In the genomic region with DNA sequence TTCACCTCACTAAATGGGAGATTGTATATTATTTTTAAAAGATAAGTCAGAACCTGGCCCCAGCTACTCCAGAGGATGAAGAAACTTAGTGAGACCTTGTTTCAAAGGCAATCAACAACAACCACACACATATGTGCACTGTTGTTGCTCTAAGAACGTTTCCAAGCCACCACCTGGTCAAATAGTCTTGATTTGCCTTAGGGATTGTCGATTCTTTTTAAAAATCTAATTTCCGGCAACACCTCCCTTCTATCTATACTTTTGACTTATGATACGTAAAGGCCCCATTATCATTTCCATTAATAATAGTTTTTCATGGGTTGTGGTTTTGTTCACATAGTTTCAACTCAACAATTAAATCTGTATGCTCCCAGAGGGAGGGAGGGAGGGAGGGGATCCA, we compare ENCODE assay signal across 8 mouse cellular contexts. TPM values are rescaled to one million over a fixed set of nuclear protein-coding genes. Genes with fewer than 3 reads are reported as not detected.
A peak's percentile ranks its signal among the peaks of the same experiment; 100 is the strongest.
DNase-seq lines count a peak whose midpoint lies in the region; ATAC-seq and TF ChIP-seq lines count a peak whose summit lies in the region.

A gene (minus strand): TSS at position 101 of the 400 bp plus-strand sequence.

- ATAC-seq in midbrain, embryonic 14.5 days (ENCODE audit: low FRiP score, low TSS enrichment), result no peak

- WGBS in midbrain, embryonic 14.5 days, result 89% methylated on average over 4 of the region's 4 CpGs

- H3K4me3 ChIP-seq in bone marrow macrophage, adult 2 months (ENCODE audit: insufficient read depth, low read length), result peak within 1 kb of the TSS; percentile 94
- H3K4me3 ChIP-seq in midbrain, embryonic 14.5 days (replicated peaks; ENCODE audit: low read depth, low read length), result peak within 1 kb of the TSS; percentile 94

- no peak for TF ChIP-seq POLR2A in bone marrow macrophage, adult 2 months (IDR thresholded peaks at IDR 0.05; ENCODE audit: borderline replicate concordance, low read depth, low read length)

- peaks cover 3% of the 10 kb centered on the region for H3K4me1 ChIP-seq in bone marrow macrophage, adult 2 months (ENCODE audit: control insufficient read depth, insufficient read depth, low read length)
- peaks cover 9% of the 10 kb centered on the region for H3K4me1 ChIP-seq in midbrain, embryonic 14.5 days (ENCODE audit: control insufficient read depth, insufficient read depth, low read length)

- no peak for DNase-seq in layer of hippocampus, adult 18-20 months (ENCODE audit: low spot score in 2 of 2)
- no peak for DNase-seq in layer of hippocampus, adult 11-12 months (ENCODE audit: low spot score)
- DNase-seq in gonadal fat pad, adult 2 months (ENCODE audit: low read depth), result no peak
- no peak for DNase-seq in layer of hippocampus, postnatal 14 days (ENCODE audit: low spot score in 2 of 2)
- no peak for DNase-seq in midbrain, embryonic 14.5 days
- no peak for DNase-seq in B cell, adult 2 months
- DNase-seq in thymus, postnatal 25 days, result no peak

- H3K9ac ChIP-seq in midbrain, embryonic 14.5 days (replicated peaks; ENCODE audit: low read length), result peak within 1 kb of the TSS; percentile 100

- TF ChIP-seq CTCF in bone marrow macrophage, adult 2 months (IDR thresholded peaks at IDR 0.05; ENCODE audit: low read depth, low read length), result no peak

- peak within 1 kb of the TSS; percentile 84 for H3K4me2 ChIP-seq in midbrain, embryonic 14.5 days (ENCODE audit: low read length)

- H3K27me3 ChIP-seq in midbrain, embryonic 14.5 days (ENCODE audit: control insufficient read depth, insufficient read depth, low read length), result no peaks in the 10 kb centered on the region

- no peaks in the 10 kb centered on the region for H3K9me3 ChIP-seq in midbrain, embryonic 14.5 days (ENCODE audit: control insufficient read depth, low read length)

- peak within 1 kb of the TSS; percentile 28; the same call in 1 of the 2 replicates for H3K27ac ChIP-seq in bone marrow macrophage, adult 2 months (ENCODE audit: insufficient read depth, low read depth, low read length)
- peak within 1 kb of the TSS; percentile 100 for H3K27ac ChIP-seq in midbrain, embryonic 14.5 days (replicated peaks; ENCODE audit: low read depth, low read length)

- H3K36me3 ChIP-seq in midbrain, embryonic 14.5 days (ENCODE audit: control insufficient read depth, insufficient read depth, low read length), result no peaks in the 10 kb centered on the region

RNA-seq across cellular contexts. Expression of the gene that starts here (rescaled TPM):
- 100 to 1,000 TPM; 116 to 125 TPM for total RNA-seq in layer of hippocampus, adult 18-20 months (2021)
- 36.7 and 41.8 TPM in 2 replicates for polyA plus RNA-seq in bone marrow macrophage, adult 2 months (2012; ENCODE audit: insufficient read depth, insufficient read length, missing spikeins)
- polyA plus RNA-seq in gonadal fat pad, adult 2 months (2012; rRNA removed), result 12.7 and 14.0 TPM in 2 replicates
- total RNA-seq in layer of hippocampus, postnatal 14 days (2021), result 100 to 1,000 TPM; 136 to 146 TPM
- polyA plus RNA-seq in midbrain, embryonic 14.5 days (2014; fragmentation: Nextera tagmentation; extraction: Ambion mirVana), result 284 and 384 TPM in 2 replicates
